Mouse (Mus musculus): Measurements from ENCODE around the gene B3gat3. TPM values are rescaled to one million over a fixed set of nuclear protein-coding genes. Genes with fewer than 3 reads are reported as not detected.
"Not testable (repeated sequence)": the region's sequence is repeated elsewhere in the genome, so short reads cannot be mapped to it uniquely, and the experiment has no call there.

The B3gat3 gene
- total and polyA plus RNA-seq, 3 experiments: 35.4 to 59.4 (median 42.3) TPM

- peak overlapping the region; percentile 15 for H3K9ac ChIP-seq (ENCODE audit: low read depth, low read length)
- H3K27ac ChIP-seq: peak overlapping the region; percentile 95
- H3K79me2 ChIP-seq (replicated peaks; ENCODE audit: control insufficient read depth, insufficient read depth, low read length); H3K27me3 ChIP-seq (ENCODE audit: control insufficient read depth, insufficient read depth, low read length); H3K36me3 ChIP-seq (ENCODE audit: control insufficient read depth, insufficient read depth, low read length); H3K4me1 ChIP-seq (ENCODE audit: control insufficient read depth, insufficient read depth, low read length): not testable (repeated sequence)
- DNase-seq: peak; percentile 47 to 62
- intact Hi-C loops (cut with DNase I): loop anchor here (5.0 kb wide), 2 partner anchors 55 to 75 kb away; partner anchors contain the start of genes Hnrnpul2 and Tut1
- 10% methylated on average over 21 of the region's 21 CpGs for WGBS
- TF ChIP-seq EP300 (IDR thresholded peaks at IDR 0.05; ENCODE audit: insufficient read depth, low read depth, low read length): 0 out of 2 replicates have a peak, but pooled peaks have one; percentile 6
- peak overlapping the region; percentile 83 for H3K4me3 ChIP-seq
Observed at GRCm38 (mm10) chr19:8897211-8897864, 22.8 kb upstream of the B3gat3 start.

- H3K4me3 ChIP-seq: peak within 1 kb of the TSS; percentile 83
- intact Hi-C loops (cut with DNase I): loop anchor here (2.0 to 5.0 kb wide), 3 partner anchors 23 to 76 kb away; partner anchors contain the start of genes B3gat3, Hnrnpul2 and Tut1
- H3K4me1 ChIP-seq (ENCODE audit: control insufficient read depth, insufficient read depth, low read length): peaks cover 1% of the 10 kb centered on the region; the same call in 1 of the 2 replicates
- H3K9ac ChIP-seq (ENCODE audit: low read depth, low read length): peak within 1 kb of the TSS; percentile 86
- peak; percentile 94 to 97 for DNase-seq
- no peaks in the 10 kb centered on the region for H3K27me3 ChIP-seq (ENCODE audit: control insufficient read depth, insufficient read depth, low read length)
- H3K36me3 ChIP-seq (ENCODE audit: control insufficient read depth, insufficient read depth, low read length): peaks cover 5% of the 10 kb centered on the region
- H3K79me2 ChIP-seq (replicated peaks; ENCODE audit: control insufficient read depth, insufficient read depth, low read length): no peaks in the 10 kb centered on the region
- H3K27ac ChIP-seq: peak within 1 kb of the TSS; percentile 95
- under 1% methylated on average over 53 of the region's 53 CpGs for WGBS
- TF ChIP-seq POLR2A (IDR thresholded peaks at IDR 0.05; ENCODE audit: insufficient read depth, low read depth, low read length) (peak; percentile 85), CTCF (IDR thresholded peaks at IDR 0.05) (peak; percentile 47), EP300 (IDR thresholded peaks at IDR 0.05; ENCODE audit: insufficient read depth, low read depth, low read length) (0 out of 2 replicates have a peak, but pooled peaks have one; percentile 39)
Observed at GRCm38 (mm10) chr19:8897865-8898495, 22.2 kb upstream of the B3gat3 start, which contains the start of gene Ganab. TSS of gene Ganab (plus strand) at chr19:8898071.

GRCm38 (mm10) chr19:8898576-8898975, 21.6 kb upstream of the B3gat3 start:
- Histone ChIP-seq H3K27ac (peak overlapping the region; percentile 95), H3K4me3 (peak overlapping the region; percentile 83), H3K79me2 (replicated peaks; ENCODE audit: control insufficient read depth, insufficient read depth, low read length) (no peaks in the 10 kb centered on the region), H3K4me1 (ENCODE audit: control insufficient read depth, insufficient read depth, low read length) (peaks cover 1% of the 10 kb centered on the region; the same call in 1 of the 2 replicates), H3K27me3 (ENCODE audit: control insufficient read depth, insufficient read depth, low read length) (no peaks in the 10 kb centered on the region), H3K36me3 (ENCODE audit: control insufficient read depth, insufficient read depth, low read length) (peaks cover 5% of the 10 kb centered on the region), H3K9ac (ENCODE audit: low read depth, low read length) (peak overlapping the region; percentile 86)
- intact Hi-C loops (cut with DNase I): loop anchor here (2.0 to 5.0 kb wide), 3 partner anchors 22 to 76 kb away; partner anchors contain the start of genes B3gat3, Hnrnpul2 and Tut1
- 3% methylated on average over 13 of the region's 13 CpGs for WGBS
- TF ChIP-seq POLR2A (IDR thresholded peaks at IDR 0.05; ENCODE audit: insufficient read depth, low read depth, low read length): no peak
- TF ChIP-seq EP300 (IDR thresholded peaks at IDR 0.05; ENCODE audit: insufficient read depth, low read depth, low read length): no peak
- TF ChIP-seq CTCF (IDR thresholded peaks at IDR 0.05): no peak
- no peak for DNase-seq

GRCm38 (mm10) chr19:8899079-8899478, 21.1 kb upstream of the B3gat3 start:
- DNase-seq: no peak
- Histone ChIP-seq H3K36me3 (ENCODE audit: control insufficient read depth, insufficient read depth, low read length) (peaks cover 5% of the 10 kb centered on the region), H3K4me1 (ENCODE audit: control insufficient read depth, insufficient read depth, low read length) (peaks cover 1% of the 10 kb centered on the region; the same call in 1 of the 2 replicates), H3K4me3 (peak overlapping the region; percentile 83), H3K79me2 (replicated peaks; ENCODE audit: control insufficient read depth, insufficient read depth, low read length) (no peaks in the 10 kb centered on the region), H3K27ac (no peak overlapping the region; the same call in 1 of the 2 replicates), H3K27me3 (ENCODE audit: control insufficient read depth, insufficient read depth, low read length) (no peaks in the 10 kb centered on the region), H3K9ac (ENCODE audit: low read depth, low read length) (no peak overlapping the region)
- intact Hi-C loops (cut with DNase I): loop anchor here (2.0 to 5.0 kb wide), 3 partner anchors 22 to 77 kb away; partner anchors contain the start of genes B3gat3, Hnrnpul2 and Tut1
- TF ChIP-seq EP300 (IDR thresholded peaks at IDR 0.05; ENCODE audit: insufficient read depth, low read depth, low read length): no peak
- TF ChIP-seq CTCF (IDR thresholded peaks at IDR 0.05): no peak
- TF ChIP-seq POLR2A (IDR thresholded peaks at IDR 0.05; ENCODE audit: insufficient read depth, low read depth, low read length): no peak
- 16% methylated on average over 3 of the region's 3 CpGs for WGBS

GRCm38 (mm10) chr19:8903412-8903811, 16.8 kb upstream of the B3gat3 start:
- no peak for TF ChIP-seq POLR2A (IDR thresholded peaks at IDR 0.05; ENCODE audit: insufficient read depth, low read depth, low read length)
- no peak for TF ChIP-seq CTCF (IDR thresholded peaks at IDR 0.05)
- no peak for TF ChIP-seq EP300 (IDR thresholded peaks at IDR 0.05; ENCODE audit: insufficient read depth, low read depth, low read length)
- H3K36me3 ChIP-seq (ENCODE audit: control insufficient read depth, insufficient read depth, low read length): peaks cover 5% of the 10 kb centered on the region
- intact Hi-C loops (cut with DNase I): no loop called here
- H3K27ac ChIP-seq: no peak overlapping the region
- H3K9ac ChIP-seq (ENCODE audit: low read depth, low read length): no peak overlapping the region
- H3K27me3 ChIP-seq (ENCODE audit: control insufficient read depth, insufficient read depth, low read length): no peaks in the 10 kb centered on the region
- peaks cover 1% of the 10 kb centered on the region; the same call in 1 of the 2 replicates for H3K4me1 ChIP-seq (ENCODE audit: control insufficient read depth, insufficient read depth, low read length)
- no peak for DNase-seq
- H3K4me3 ChIP-seq: no peak overlapping the region
- WGBS: 95% methylated on average over 5 of the region's 5 CpGs
- no peaks in the 10 kb centered on the region for H3K79me2 ChIP-seq (replicated peaks; ENCODE audit: control insufficient read depth, insufficient read depth, low read length)
